Mouse (Mus musculus) retina, postnatal 7 days (tissue): ENCODE data around the gene Ppp1r9b.

Experiments used
- DNase-seq: peaks from one replicate; pipeline ENCODE4 v3.0.0-alpha.2; 2012; ENCODE audit warnings: low read depth, low spot score

Ppp1r9b gene

GRCm38 (mm10) chr11:95023481-95023880 lies 32.6 kb downstream of the Ppp1r9b start:
- DNase-seq = no peak

- no peak for DNase-seq
Observed at GRCm38 (mm10) chr11:95024439-95025184, 33.8 kb downstream of the Ppp1r9b start.

GRCm38 (mm10) chr11:95025227-95026012 lies 34.6 kb downstream of the Ppp1r9b start:
- DNase-seq = no peak

- DNase-seq = no peak
Observed at GRCm38 (mm10) chr11:95026090-95026542, 35.3 kb downstream of the Ppp1r9b start.

- no peak for DNase-seq
Observed at GRCm38 (mm10) chr11:95026849-95027248, 36.0 kb downstream of the Ppp1r9b start.

- no peak for DNase-seq
Observed at GRCm38 (mm10) chr11:95027850-95028470, 37.1 kb downstream of the Ppp1r9b start.

GRCm38 (mm10) chr11:95032945-95033344 lies 42.1 kb downstream of the Ppp1r9b start:
- DNase-seq = no peak

- no peak for DNase-seq
Observed at GRCm38 (mm10) chr11:95033617-95034016, 42.8 kb downstream of the Ppp1r9b start.

GRCm38 (mm10) chr11:95034902-95035301 lies 44.1 kb downstream of the Ppp1r9b start:
- DNase-seq = no peak

GRCm38 (mm10) chr11:95036521-95036920 lies 45.7 kb downstream of the Ppp1r9b start:
- no peak for DNase-seq

- DNase-seq = no peak
Observed at GRCm38 (mm10) chr11:95037306-95037705, 46.5 kb downstream of the Ppp1r9b start.

- no peak for DNase-seq
Observed at GRCm38 (mm10) chr11:95038156-95038817, 47.5 kb downstream of the Ppp1r9b start.

GRCm38 (mm10) chr11:95038818-95039655 lies 48.2 kb downstream of the Ppp1r9b start:
- DNase-seq = no peak

GRCm38 (mm10) chr11:95039766-95040165 lies 48.9 kb downstream of the Ppp1r9b start:
- no peak for DNase-seq

- DNase-seq = peak; percentile 60
Observed at GRCm38 (mm10) chr11:95040491-95041138, 49.8 kb downstream of the Ppp1r9b start.

- DNase-seq = peak; percentile 92
Observed at GRCm38 (mm10) chr11:95041139-95041609, 50.3 kb downstream of the Ppp1r9b start, which contains the start of gene Pdk2. Pdk2 (minus strand) TSS chr11:95041354.

- DNase-seq = peak; percentile 79
Observed at GRCm38 (mm10) chr11:95042096-95042495, 51.3 kb downstream of the Ppp1r9b start.

- DNase-seq = no peak
Observed at GRCm38 (mm10) chr11:95043060-95043459, 52.2 kb downstream of the Ppp1r9b start.

GRCm38 (mm10) chr11:95043608-95044007 lies 52.8 kb downstream of the Ppp1r9b start:
- DNase-seq = no peak
